Mouse (Mus musculus) mouse trophoblast stem cell (cell line): ENCODE measurements around the gene Map2k3.

ENCODE experiments used
- in situ Hi-C, 2 experiments: fragments of 300-500 bp; cut with MseI, MboI; formaldehyde crosslinking; loops; 2 replicates in 1 of 2; 3 replicates in 1 of 2; pipeline ENCODE4 v1.15.1; 2025

Gene Map2k3

GRCm38 (mm10) chr11:60927264-60927663 is 4.6 kb upstream of the Map2k3 start:
- in situ Hi-C loops, result no loop called here

GRCm38 (mm10) chr11:60930724-60931281 is 1.0 kb upstream of the Map2k3 start:
- in situ Hi-C loops, result no loop called here

GRCm38 (mm10) chr11:60931282-60931868 is 458 bp upstream of the Map2k3 start:
- in situ Hi-C loops, result no loop called here

- in situ Hi-C loops, result no loop called here
These were observed 729 bp downstream of the Map2k3 start for GRCm38 (mm10) chr11:60932503-60933020.

GRCm38 (mm10) chr11:60933178-60933930 is 1.5 kb downstream of the Map2k3 start:
- in situ Hi-C loops, result no loop called here

GRCm38 (mm10) chr11:60934795-60935194 is 3.0 kb downstream of the Map2k3 start:
- in situ Hi-C loops, result no loop called here

GRCm38 (mm10) chr11:60935326-60935974 is 3.6 kb downstream of the Map2k3 start:
- in situ Hi-C loops, result no loop called here

- in situ Hi-C loops, result no loop called here
These were observed 4.1 kb downstream of the Map2k3 start for GRCm38 (mm10) chr11:60935975-60936373.

- in situ Hi-C loops, result no loop called here
These were observed 5.8 kb downstream of the Map2k3 start for GRCm38 (mm10) chr11:60937611-60938010.

GRCm38 (mm10) chr11:60939487-60939886 is 7.7 kb downstream of the Map2k3 start:
- in situ Hi-C loops, result no loop called here

GRCm38 (mm10) chr11:60940501-60940900 is 8.7 kb downstream of the Map2k3 start:
- in situ Hi-C loops, result no loop called here

GRCm38 (mm10) chr11:60941370-60941769 is 9.5 kb downstream of the Map2k3 start:
- in situ Hi-C loops, result no loop called here

- in situ Hi-C loops, result no loop called here
These were observed 10.6 kb downstream of the Map2k3 start for GRCm38 (mm10) chr11:60942263-60943015.

GRCm38 (mm10) chr11:60945003-60945402 is 13.2 kb downstream of the Map2k3 start:
- in situ Hi-C loops, result no loop called here

- in situ Hi-C loops, result loop anchor here in 1 of 2 experiments (5.0 kb wide), 1 partner anchor 130 kb away; no protein-coding TSS in a partner anchor
These were observed 20.1 kb downstream of the Map2k3 start for GRCm38 (mm10) chr11:60951896-60952295.

GRCm38 (mm10) chr11:60952362-60952761 is 20.5 kb downstream of the Map2k3 start:
- in situ Hi-C loops, result loop anchor here in 1 of 2 experiments (5.0 kb wide), 1 partner anchor 130 kb away; no protein-coding TSS in a partner anchor

- in situ Hi-C loops, result loop anchor here in 1 of 2 experiments (5.0 kb wide), 1 partner anchor 129 kb away; no protein-coding TSS in a partner anchor
These were observed 21.2 kb downstream of the Map2k3 start for GRCm38 (mm10) chr11:60952986-60953385.

- in situ Hi-C loops, result loop anchor here in 1 of 2 experiments (5.0 kb wide), 1 partner anchor 128 kb away; no protein-coding TSS in a partner anchor
These were observed 22.0 kb downstream of the Map2k3 start for GRCm38 (mm10) chr11:60953803-60954202.

- in situ Hi-C loops, result loop anchor here in 1 of 2 experiments (5.0 kb wide), 1 partner anchor 128 kb away; no protein-coding TSS in a partner anchor
These were observed 22.6 kb downstream of the Map2k3 start for GRCm38 (mm10) chr11:60954255-60955104.
